Mouse (Mus musculus) liver, embryonic 13.5 days (tissue): ENCODE measurements around the gene Telo2. TPM values are rescaled to one million over a fixed set of nuclear protein-coding genes. Genes with fewer than 3 reads are reported as not detected.

Experiments
- polyA plus RNA-seq: library from polyadenylated mRNA; unstranded; fragments of >200 nt; fragmentation: Nextera tagmentation; extraction: Ambion mirVana; gene quantifications from 2 replicates; pipeline ENCODE4 v1.2.1, GENCODE M21; 2015

Telo2 gene
- polyA plus RNA-seq, 1 experiment from 2014 or later, result 16.3 TPM

Other genes with a start within 250 kb of the Telo2 start
- gene Igfals, start 250.0 kb downstream of the Telo2 start, polyA plus RNA-seq, result 5.1 and 6.0 TPM in 2 replicates
- gene Nubp2, start 229.6 kb downstream of the Telo2 start, polyA plus RNA-seq, result 89.3 and 93.2 TPM in 2 replicates
- 37.9 and 38.4 TPM in 2 replicates for gene Spsb3, start 229.3 kb downstream of the Telo2 start, polyA plus RNA-seq
- gene Eme2, start 220.9 kb downstream of the Telo2 start, polyA plus RNA-seq, result 13.8 and 14.6 TPM in 2 replicates
- 84.2 TPM in 2 replicates for gene Mrps34, start 220.9 kb downstream of the Telo2 start, polyA plus RNA-seq
- 65.6 and 66.8 TPM in 2 replicates for gene Nme3, start 219.5 kb downstream of the Telo2 start, polyA plus RNA-seq
- gene Mapk8ip3, start 179.0 kb downstream of the Telo2 start, polyA plus RNA-seq, result 7.6 and 8.6 TPM in 2 replicates
- 75.1 and 86.8 TPM in 2 replicates for gene Jpt2, start 155.3 kb downstream of the Telo2 start, polyA plus RNA-seq
- 2.8 and 3.8 TPM in 2 replicates for gene Cramp1l, start 100.2 kb downstream of the Telo2 start, polyA plus RNA-seq
- 94.4 and 99.3 TPM in 2 replicates for gene Ift140, start 99.9 kb downstream of the Telo2 start, polyA plus RNA-seq
- 5.2 and 5.6 TPM in 2 replicates for gene Tmem204, start 32.4 kb downstream of the Telo2 start, polyA plus RNA-seq
- 0.09 TPM in 1 of 2 replicates, not detected in the other for gene Ptx4, start 4.8 kb upstream of the Telo2 start, polyA plus RNA-seq
- gene Clcn7, start 17.4 kb upstream of the Telo2 start, polyA plus RNA-seq, result 9.1 and 12.8 TPM in 2 replicates
- not detected in 2 replicates for gene Ccdc154, start 46.5 kb upstream of the Telo2 start, polyA plus RNA-seq
- not detected in 2 replicates for gene Gm38655, start 59.5 kb upstream of the Telo2 start, polyA plus RNA-seq
- 23.8 and 27.3 TPM in 2 replicates for gene BC003965, start 68.6 kb upstream of the Telo2 start, polyA plus RNA-seq
- gene Unkl, start 72.4 kb upstream of the Telo2 start, polyA plus RNA-seq, result 14.4 and 18.0 TPM in 2 replicates
- 21.4 and 21.5 TPM in 2 replicates for gene Gnptg, start 124.2 kb upstream of the Telo2 start, polyA plus RNA-seq
- 24.2 and 27.6 TPM in 2 replicates for gene Tsr3, start 124.2 kb upstream of the Telo2 start, polyA plus RNA-seq
- gene Baiap3, start 140.4 kb upstream of the Telo2 start, polyA plus RNA-seq, result 0.12 and 0.25 TPM in 2 replicates
- 333 and 391 TPM in 2 replicates for gene Ube2i, start 158.7 kb upstream of the Telo2 start, polyA plus RNA-seq
- gene Prss34, start 182.4 kb upstream of the Telo2 start, polyA plus RNA-seq, result 0.82 and 1.2 TPM in 2 replicates
- gene Prss28, start 192.7 kb upstream of the Telo2 start, polyA plus RNA-seq, result not detected in 2 replicates
- gene Prss29, start 202.7 kb upstream of the Telo2 start, polyA plus RNA-seq, result not detected in 2 replicates
- gene Tpsab1, start 229.6 kb upstream of the Telo2 start, polyA plus RNA-seq, result not detected in 2 replicates